ENCODE assay signal across 8 mouse cellular contexts in genomic region chr4:88033216-88033653, GRCm38 (mm10). TPM values are rescaled to one million over a fixed set of nuclear protein-coding genes. Genes with fewer than 3 reads are reported as not detected.
DNase-seq lines count a peak whose midpoint lies in the region; ATAC-seq lines count a peak whose summit lies in the region.

Gene Mllt3, minus strand, starts transcription at chr4:88033364.

- peak within 1 kb of the TSS; percentile 88 for H3K4me3 ChIP-seq in intestine, embryonic 14.5 days (ENCODE audit: low read depth, low read length)

- H3K4me1 ChIP-seq in intestine, embryonic 14.5 days (replicated peaks; ENCODE audit: control insufficient read depth, insufficient read depth, low read length): peaks cover 18% of the 10 kb centered on the region

- peak within 1 kb of the TSS; percentile 74 for H3K9ac ChIP-seq in intestine, embryonic 14.5 days (ENCODE audit: low read length)

- peak within 1 kb of the TSS; percentile 84 for H3K4me2 ChIP-seq in intestine, embryonic 14.5 days (ENCODE audit: low read length)

- intact Hi-C loops in gastrocnemius, postnatal 14 days (cut with DNase I; ENCODE audit: low total_unique reads): loop anchor here (10.0 kb wide), 1 partner anchor 248 kb away; no protein-coding TSS in a partner anchor
- intact Hi-C loops in left cerebral cortex, postnatal 14 days (cut with DNase I): loop anchor here (1.0 to 5.0 kb wide), 7 partner anchors 62 to 666 kb away; partner anchors contain the start of gene Focad

- peaks cover 5% of the 10 kb centered on the region; the same call in 1 of the 2 replicates for H3K27me3 ChIP-seq in intestine, embryonic 14.5 days (replicated peaks; ENCODE audit: control insufficient read depth, insufficient read depth, low read length)

- DNase-seq in adrenal gland, adult (ENCODE audit: inconsistent age in 2 of 2, low spot score in 1 of 2): peak; percentile 98 to 99
- DNase-seq in embryo, embryonic 10.5 days (ENCODE audit: low spot score): peak; percentile 97
- DNase-seq in gastrocnemius, postnatal 14 days: peak; percentile 97
- DNase-seq in intestine, embryonic 14.5 days (ENCODE audit: low spot score): peak; percentile 96
- DNase-seq in left cerebral cortex, postnatal 14 days (ENCODE audit: low spot score in 2 of 2): peak; percentile 93 to 94
- DNase-seq in mesoderm, embryonic 11.5 days (ENCODE audit: low read depth, low spot score): peak; percentile 97
- DNase-seq in right cerebral cortex, postnatal 36 days (ENCODE audit: low spot score in 2 of 2): peak; percentile 88 to 91
- peak; percentile 97 for DNase-seq in yolk sac, embryonic 10.5 days (ENCODE audit: low spot score)

- WGBS in intestine, embryonic 14.5 days: under 1% methylated on average over 21 of the region's 37 CpGs

- H3K27ac ChIP-seq in intestine, embryonic 14.5 days (ENCODE audit: low read depth): peak within 1 kb of the TSS; percentile 95

- ATAC-seq in intestine, embryonic 14.5 days (replicated peaks; ENCODE audit: low FRiP score, low TSS enrichment, low read depth): peak; percentile 90

- no peaks in the 10 kb centered on the region for H3K9me3 ChIP-seq in intestine, embryonic 14.5 days (ENCODE audit: control insufficient read depth, low read length)

- H3K36me3 ChIP-seq in intestine, embryonic 14.5 days (ENCODE audit: control insufficient read depth, insufficient read depth, low read length): peaks cover 8% of the 10 kb centered on the region

RNA-seq across cellular contexts. Expression of gene Mllt3, which starts in this region (rescaled TPM):
- total RNA-seq in gastrocnemius, postnatal 14 days (2021): 10 to 100 TPM; 33.5 TPM
- polyA plus RNA-seq in intestine, embryonic 14.5 days (2014; fragmentation: Nextera tagmentation; extraction: Ambion mirVana): 31.5 and 34.4 TPM in 2 replicates
- total RNA-seq in left cerebral cortex, postnatal 14 days (2021): 10 to 100 TPM; 33.4 to 41.8 TPM

Comparison
In these comparisons a context has a peak if more than half of its experiments do, and no peak if none do; other contexts are left out.
1. Peak in every context shown above with its lines: DNase-seq, ATAC-seq, H3K4me3 ChIP-seq and H3K27ac ChIP-seq.